Mouse (Mus musculus) lung, postnatal 4 days (tissue): ENCODE measurements at regions not wholly inside any gene's neighbourhood (a gene's known extent, or its start where the extent isn't known, plus 50 kb on each side); places are given as distances from the start of the nearest gene placed in this dataset.

Source experiments
- DNase-seq, 2 experiments: peaks; one replicate each; pipeline ENCODE4 v3.0.0; 2021

- no peak for DNase-seq
Measured at GRCm38 (mm10) chr3:63542638-63543408, 59.1 kb upstream of the Gm34302 start.

- DNase-seq, result no peak
Measured at GRCm38 (mm10) chr3:63538881-63539280, 55.2 kb upstream of the Gm34302 start.

- no peak for DNase-seq
Measured at GRCm38 (mm10) chr3:63534141-63534540, 50.5 kb upstream of the Gm34302 start.
